Mouse (Mus musculus): ENCODE measurements at regions not wholly inside any gene's neighbourhood (a gene's known extent, or its start where the extent isn't known, plus 50 kb on each side); places are given as distances from the start of the nearest gene placed in this dataset.

GRCm38 (mm10) chr1:57218616-57219015 lies 158.8 kb upstream of the 1700066M21Rik start:
- Histone ChIP-seq H3K36me3 (ENCODE audit: control insufficient read depth, insufficient read depth, low read length) (no peaks in the 10 kb centered on the region), H3K4me1 (ENCODE audit: control insufficient read depth, insufficient read depth, low read length) (peaks cover 3% of the 10 kb centered on the region; the same call in 1 of the 2 replicates), H3K27ac (ENCODE audit: low read length) (no peak overlapping the region), H3K9ac (ENCODE audit: low read depth, low read length) (no peak overlapping the region), H3K4me2 (ENCODE audit: low read length) (no peak overlapping the region), H3K27me3 (ENCODE audit: control insufficient read depth, insufficient read depth, low read depth, low read length) (no peaks in the 10 kb centered on the region), H3K4me3 (ENCODE audit: low read depth, low read length) (no peak overlapping the region), H3K9me3 (replicated peaks; ENCODE audit: control insufficient read depth, low read length, poor library complexity, severe bottlenecking) (no peaks in the 10 kb centered on the region)
- no peak for ATAC-seq
- 18% methylated on average over 3 of the region's 3 CpGs for WGBS

GRCm38 (mm10) chr1:57224425-57225104 lies 152.9 kb upstream of the 1700066M21Rik start:
- Histone ChIP-seq H3K4me1 (ENCODE audit: control insufficient read depth, insufficient read depth, low read length) (no peaks in the 10 kb centered on the region), H3K27me3 (ENCODE audit: control insufficient read depth, insufficient read depth, low read depth, low read length) (no peaks in the 10 kb centered on the region), H3K4me2 (ENCODE audit: low read length) (no peak overlapping the region), H3K9me3 (replicated peaks; ENCODE audit: control insufficient read depth, low read length, poor library complexity, severe bottlenecking) (no peaks in the 10 kb centered on the region), H3K36me3 (ENCODE audit: control insufficient read depth, insufficient read depth, low read length) (no peaks in the 10 kb centered on the region), H3K9ac (ENCODE audit: low read depth, low read length) (no peak overlapping the region), H3K4me3 (ENCODE audit: low read depth, low read length) (no peak overlapping the region), H3K27ac (ENCODE audit: low read length) (no peak overlapping the region)
- WGBS: 76% methylated on average over 10 of the region's 10 CpGs
- ATAC-seq: 0 out of 2 replicates have a peak, but pooled peaks have one; percentile 64

GRCm38 (mm10) chr1:57243607-57244408 lies 133.6 kb upstream of the 1700066M21Rik start:
- no peak overlapping the region for H3K4me3 ChIP-seq (ENCODE audit: low read depth, low read length)
- H3K9ac ChIP-seq (ENCODE audit: low read depth, low read length): no peak overlapping the region
- no peaks in the 10 kb centered on the region for H3K36me3 ChIP-seq (ENCODE audit: control insufficient read depth, insufficient read depth, low read length)
- 24% methylated on average over 6 of the region's 6 CpGs for WGBS
- H3K4me2 ChIP-seq (ENCODE audit: low read length): no peak overlapping the region
- H3K9me3 ChIP-seq (replicated peaks; ENCODE audit: control insufficient read depth, low read length, poor library complexity, severe bottlenecking): no peaks in the 10 kb centered on the region
- 0 out of 2 replicates have a peak, but pooled peaks have one; percentile 36 for ATAC-seq
- H3K4me1 ChIP-seq (ENCODE audit: control insufficient read depth, insufficient read depth, low read length): no peaks in the 10 kb centered on the region
- H3K27me3 ChIP-seq (ENCODE audit: control insufficient read depth, insufficient read depth, low read depth, low read length): no peaks in the 10 kb centered on the region
- no peak overlapping the region for H3K27ac ChIP-seq (ENCODE audit: low read length)

GRCm38 (mm10) chr1:57259626-57260025 lies 117.8 kb upstream of the 1700066M21Rik start:
- no peak overlapping the region for H3K27ac ChIP-seq (ENCODE audit: low read length)
- WGBS: 59% methylated on average over 7 of the region's 7 CpGs

GRCm38 (mm10) chr1:57265012-57265760 lies 112.2 kb upstream of the 1700066M21Rik start:
- Histone ChIP-seq H3K4me1 (ENCODE audit: control insufficient read depth, insufficient read depth, low read length) (no peaks in the 10 kb centered on the region; the same call in 1 of the 2 replicates), H3K4me2 (ENCODE audit: low read length) (peak overlapping the region; percentile 22; the same call in 1 of the 2 replicates), H3K27me3 (ENCODE audit: control insufficient read depth, insufficient read depth, low read depth, low read length) (peaks cover 3% of the 10 kb centered on the region; the same call in 1 of the 2 replicates), H3K9ac (ENCODE audit: low read depth, low read length) (no peak overlapping the region), H3K4me3 (ENCODE audit: low read depth, low read length) (no peak overlapping the region), H3K27ac (ENCODE audit: low read length) (no peak overlapping the region), H3K9me3 (replicated peaks; ENCODE audit: control insufficient read depth, low read length, poor library complexity, severe bottlenecking) (no peaks in the 10 kb centered on the region), H3K36me3 (ENCODE audit: control insufficient read depth, insufficient read depth, low read length) (no peaks in the 10 kb centered on the region)
- 46% methylated on average over 12 of the region's 12 CpGs for WGBS
- no peak for ATAC-seq

More at GRCm38 (mm10) chr1:57259626-57260025, 117.8 kb upstream of the 1700066M21Rik start:
- Histone ChIP-seq H3K4me2 (ENCODE audit: low read length) (no peak overlapping the region), H3K9ac (ENCODE audit: low read depth, low read length) (no peak overlapping the region), H3K27me3 (ENCODE audit: control insufficient read depth, insufficient read depth, low read depth, low read length) (no peaks in the 10 kb centered on the region), H3K9me3 (replicated peaks; ENCODE audit: control insufficient read depth, low read length, poor library complexity, severe bottlenecking) (no peaks in the 10 kb centered on the region), H3K4me1 (ENCODE audit: control insufficient read depth, insufficient read depth, low read length) (no peaks in the 10 kb centered on the region), H3K36me3 (ENCODE audit: control insufficient read depth, insufficient read depth, low read length) (no peaks in the 10 kb centered on the region), H3K4me3 (ENCODE audit: low read depth, low read length) (no peak overlapping the region)
- no peak for ATAC-seq

- H3K9me3 ChIP-seq (replicated peaks; ENCODE audit: control insufficient read depth, low read length, poor library complexity, severe bottlenecking): no peaks in the 10 kb centered on the region
- ATAC-seq: peak; percentile 50
- no peak overlapping the region for H3K4me2 ChIP-seq (ENCODE audit: low read length)
- no peak overlapping the region for H3K4me3 ChIP-seq (ENCODE audit: low read depth, low read length)
- H3K27me3 ChIP-seq (ENCODE audit: control insufficient read depth, insufficient read depth, low read depth, low read length): peaks cover 7% of the 10 kb centered on the region
- H3K9ac ChIP-seq (ENCODE audit: low read depth, low read length): no peak overlapping the region
- 54% methylated on average over 4 of the region's 4 CpGs for WGBS
- H3K4me1 ChIP-seq (ENCODE audit: control insufficient read depth, insufficient read depth, low read length): no peaks in the 10 kb centered on the region; the same call in 1 of the 2 replicates
- no peaks in the 10 kb centered on the region for H3K36me3 ChIP-seq (ENCODE audit: control insufficient read depth, insufficient read depth, low read length)
- no peak overlapping the region for H3K27ac ChIP-seq (ENCODE audit: low read length)
Observed at GRCm38 (mm10) chr1:57266695-57267094, 110.7 kb upstream of the 1700066M21Rik start.

- Histone ChIP-seq H3K9ac (ENCODE audit: low read depth, low read length) (no peak overlapping the region), H3K36me3 (ENCODE audit: control insufficient read depth, insufficient read depth, low read length) (no peaks in the 10 kb centered on the region), H3K4me2 (ENCODE audit: low read length) (no peak overlapping the region), H3K9me3 (replicated peaks; ENCODE audit: control insufficient read depth, low read length, poor library complexity, severe bottlenecking) (no peaks in the 10 kb centered on the region), H3K27me3 (ENCODE audit: control insufficient read depth, insufficient read depth, low read depth, low read length) (peaks cover 7% of the 10 kb centered on the region), H3K4me1 (ENCODE audit: control insufficient read depth, insufficient read depth, low read length) (no peaks in the 10 kb centered on the region; the same call in 1 of the 2 replicates), H3K4me3 (ENCODE audit: low read depth, low read length) (no peak overlapping the region), H3K27ac (ENCODE audit: low read length) (no peak overlapping the region)
- ATAC-seq: no peak
- 70% methylated on average over 2 of the region's 2 CpGs for WGBS
Observed at GRCm38 (mm10) chr1:57267851-57268250, 109.6 kb upstream of the 1700066M21Rik start.

- no peak overlapping the region for H3K4me2 ChIP-seq (ENCODE audit: low read length)
- H3K36me3 ChIP-seq (ENCODE audit: control insufficient read depth, insufficient read depth, low read length): no peaks in the 10 kb centered on the region
- 52% methylated on average over 13 of the region's 13 CpGs for WGBS
- H3K4me3 ChIP-seq (ENCODE audit: low read depth, low read length): no peak overlapping the region
- no peak overlapping the region for H3K27ac ChIP-seq (ENCODE audit: low read length)
- H3K9me3 ChIP-seq (replicated peaks; ENCODE audit: control insufficient read depth, low read length, poor library complexity, severe bottlenecking): no peaks in the 10 kb centered on the region
- no peaks in the 10 kb centered on the region; the same call in 1 of the 2 replicates for H3K4me1 ChIP-seq (ENCODE audit: control insufficient read depth, insufficient read depth, low read length)
- peak; percentile 90; the same call in 1 of the 2 replicates for ATAC-seq
- H3K9ac ChIP-seq (ENCODE audit: low read depth, low read length): no peak overlapping the region
- H3K27me3 ChIP-seq (ENCODE audit: control insufficient read depth, insufficient read depth, low read depth, low read length): peaks cover 7% of the 10 kb centered on the region
Observed at GRCm38 (mm10) chr1:57269679-57270354, 107.6 kb upstream of the 1700066M21Rik start.
